Mouse (Mus musculus) myocyte (in vitro differentiated cells): ENCODE data around the gene Hist4h4. TPM values are rescaled to one million over a fixed set of nuclear protein-coding genes. Genes with fewer than 3 reads are reported as not detected.
"Not testable (repeated sequence)": the region's sequence is repeated elsewhere in the genome, so short reads cannot be mapped to it uniquely, and the experiment has no call there.

Experiments
- H3K27me3 ChIP-seq: one replicate; pipeline ENCODE4 v1.6.1; 2011; ENCODE audit not compliant: control insufficient read depth, insufficient read depth, insufficient read length
- H3K36me3 ChIP-seq: one replicate; pipeline ENCODE4 v1.6.1; 2011; ENCODE audit not compliant: control insufficient read depth, insufficient read depth
- H3K4me2 ChIP-seq: one replicate; pipeline ENCODE4 v1.6.1; 2011; ENCODE audit warnings: low read depth, control low read depth
- H3K4me3 ChIP-seq: one replicate; pipeline ENCODE4 v1.5.1; 2011; ENCODE audit warnings: mild to moderate bottlenecking, control low read depth, moderate library complexity
- H3K79me2 ChIP-seq: one replicate; pipeline ENCODE4 v1.6.1; 2011; ENCODE audit not compliant: control insufficient read depth, insufficient read depth
- H3ac ChIP-seq: one replicate; pipeline ENCODE4 v1.6.1; 2011; ENCODE audit not compliant: control insufficient read depth, insufficient read length
- CEBPB ChIP-seq: IDR thresholded peaks from 2 replicates; pipeline ENCODE4 v1.6.1; 2011; ENCODE audit warnings: mild to moderate bottlenecking, moderate library complexity; ENCODE audit not compliant: poor library complexity, insufficient read depth, severe bottlenecking
- E2F4 ChIP-seq: IDR thresholded peaks from one replicate; pipeline ENCODE4 v1.6.1; 2011; ENCODE audit warnings: mild to moderate bottlenecking, control low read depth, moderate library complexity; ENCODE audit not compliant: insufficient read depth
- MAX ChIP-seq: IDR thresholded peaks from one replicate; pipeline ENCODE4 v1.6.1; 2011; ENCODE audit warnings: low read depth, mild to moderate bottlenecking, control low read depth
- MYOD1 ChIP-seq, 3 experiments: IDR thresholded peaks; one replicate each; pipeline ENCODE4 v1.6.1; 2011; ENCODE audit warnings: control low read depth in 2 of 3, low read depth in 2 of 3, mild to moderate bottlenecking in 2 of 3, moderate library complexity in 1 of 3; ENCODE audit not compliant: insufficient read length in 2 of 3, control insufficient read depth in 1 of 3
- MYOG ChIP-seq, 3 experiments: IDR thresholded peaks; one replicate each; pipeline ENCODE4 v1.6.1; 2011; ENCODE audit warnings: control low read depth in 2 of 3, low read depth in 2 of 3, mild to moderate bottlenecking in 2 of 3; ENCODE audit not compliant: insufficient read length in 2 of 3, control insufficient read depth in 1 of 3, insufficient read depth in 1 of 3
- POLR2A ChIP-seq: IDR thresholded peaks from one replicate; pipeline ENCODE4 v1.6.1; 2011; ENCODE audit warnings: low read depth, mild to moderate bottlenecking, control low read depth, moderate library complexity; ENCODE audit not compliant: insufficient read length
- POLR2AphosphoS2 ChIP-seq: IDR thresholded peaks from one replicate; pipeline ENCODE4 v1.6.1; 2011; ENCODE audit warnings: low read depth, control low read depth; ENCODE audit not compliant: insufficient read length
- REST ChIP-seq: IDR thresholded peaks from one replicate; pipeline ENCODE4 v1.6.1; 2011; ENCODE audit warnings: mild to moderate bottlenecking, control low read depth, moderate library complexity; ENCODE audit not compliant: insufficient read depth, insufficient read length
- SRF ChIP-seq: IDR thresholded peaks from one replicate; pipeline ENCODE4 v1.6.1; 2011; ENCODE audit warnings: low read depth; ENCODE audit not compliant: control insufficient read depth, insufficient read length
- TCF12 ChIP-seq: IDR thresholded peaks from one replicate; pipeline ENCODE4 v1.6.1; 2011; ENCODE audit warnings: mild to moderate bottlenecking, control low read depth; ENCODE audit not compliant: poor library complexity, insufficient read depth, severe bottlenecking
- TCF3 ChIP-seq: IDR thresholded peaks from one replicate; pipeline ENCODE4 v1.6.1; 2011; ENCODE audit warnings: low read depth, control low read depth; ENCODE audit not compliant: insufficient read length
- USF1 ChIP-seq: IDR thresholded peaks from one replicate; pipeline ENCODE4 v1.6.1; 2011; ENCODE audit warnings: low read depth, mild to moderate bottlenecking, control low read depth, moderate library complexity
- polyA plus RNA-seq: library from polyadenylated mRNA; unstranded; fragments of >200 nt; fragmentation: generic; extraction: Trizol; gene quantifications from one replicate; pipeline ENCODE4 v1.2.1, GENCODE M21; 2012; ENCODE audit warnings: missing spikeins

Gene Hist4h4
- polyA plus RNA-seq, 1 experiment, result 0.31 TPM

DNA sequence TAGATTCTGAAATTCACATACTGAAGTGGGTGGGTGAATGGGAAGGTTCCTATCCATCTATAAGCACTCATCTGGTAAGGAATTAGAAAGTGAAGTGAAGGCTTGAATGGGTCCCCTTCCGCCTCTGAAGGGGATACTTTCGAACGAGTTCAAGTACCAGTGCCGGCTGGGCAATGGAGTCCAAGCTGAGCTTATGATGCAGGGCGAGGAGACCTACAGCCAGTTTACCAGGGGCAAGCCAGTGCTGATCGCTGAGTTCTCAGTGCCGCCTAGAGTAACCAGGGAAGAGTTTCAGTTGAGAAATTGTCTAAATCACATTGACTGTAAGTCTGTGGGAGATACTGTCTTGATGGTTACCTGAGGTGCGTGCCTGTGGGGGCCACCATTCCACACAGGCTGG, 3.5 kb downstream of the Hist4h4 start:
- H3K4me2 ChIP-seq, result no peak overlapping the region
- H3K79me2 ChIP-seq, result no peaks in the 10 kb centered on the region
- H3ac ChIP-seq, result no peak overlapping the region
- no peak overlapping the region for H3K4me3 ChIP-seq
- TF ChIP-seq TCF12 (no peak), MAX (no peak), CEBPB (no peak), MYOG (IDR thresholded peaks at IDR 0.05; ENCODE audit: control insufficient read depth in 1 of 3, insufficient read depth in 1 of 3, insufficient read length in 2 of 3, low read depth in 2 of 3) (no peak), TCF3 (no peak)
- no peaks in the 10 kb centered on the region for H3K36me3 ChIP-seq
- H3K27me3 ChIP-seq, result no peaks in the 10 kb centered on the region

DNA sequence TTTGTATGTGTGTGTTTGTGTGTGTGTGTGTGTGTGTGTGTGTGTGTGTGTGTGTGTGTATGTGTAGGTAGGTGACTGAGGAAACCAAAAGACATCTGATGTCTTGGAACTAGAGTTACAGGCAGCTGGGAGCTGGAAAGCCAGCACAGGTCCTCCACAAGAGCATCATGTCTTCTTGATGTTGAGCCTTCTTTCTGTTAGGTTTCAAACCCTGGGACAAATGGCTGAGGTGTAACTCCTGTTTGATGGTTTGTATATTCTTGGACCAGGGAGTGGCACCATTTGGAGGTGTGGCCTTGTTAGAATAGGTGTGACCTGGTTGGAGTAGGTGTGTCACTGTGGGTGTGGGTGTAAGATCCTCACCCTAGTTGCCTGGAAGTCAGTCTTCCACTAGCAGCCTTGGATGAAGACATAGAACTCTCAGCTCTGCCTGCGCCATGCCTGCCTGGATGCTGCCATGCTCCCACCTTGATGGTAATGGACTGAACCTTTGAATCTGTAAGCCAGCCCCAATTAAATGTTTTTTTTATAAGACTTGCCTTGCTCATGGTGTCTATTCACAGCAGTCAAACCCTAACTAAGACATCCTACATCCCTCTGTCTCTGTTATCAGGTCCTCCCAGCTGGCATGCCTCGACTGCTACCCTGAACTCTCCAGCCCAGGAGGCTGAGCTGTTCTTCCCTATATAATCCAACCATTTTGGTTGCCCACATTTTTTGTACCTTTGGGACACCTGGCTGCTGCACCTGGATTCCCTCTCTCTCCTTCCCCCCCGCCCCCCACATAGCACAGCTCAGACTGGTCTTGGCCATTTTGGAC, 6.1 kb downstream of the Hist4h4 start:
- not testable (repeated sequence) for H3K79me2 ChIP-seq, H3K36me3 ChIP-seq, H3K27me3 ChIP-seq, H3K4me3 ChIP-seq, H3K4me2 ChIP-seq, H3ac ChIP-seq

DNA sequence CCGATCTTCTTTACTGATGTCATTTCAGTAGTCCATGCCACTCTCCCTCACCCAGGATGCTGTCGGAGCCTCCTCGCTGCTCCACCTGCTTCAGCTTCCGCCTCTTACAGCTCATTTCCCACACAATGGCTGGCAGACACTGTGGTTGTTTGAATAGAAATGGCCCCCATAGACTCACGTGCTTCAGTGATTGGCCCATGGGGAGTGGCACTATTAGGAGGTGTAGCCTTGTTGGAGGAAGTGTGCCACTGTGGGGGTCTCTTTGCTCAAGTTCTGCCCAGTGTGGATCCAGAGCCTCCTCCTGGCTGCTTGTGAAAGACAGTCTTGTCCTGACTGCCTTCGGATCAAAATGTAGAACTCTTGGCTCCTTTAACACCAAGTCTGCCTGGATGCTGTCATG, 8.4 kb downstream of the Hist4h4 start:
- Histone ChIP-seq H3K4me2 (no peak overlapping the region), H3K36me3 (no peaks in the 10 kb centered on the region), H3K79me2 (no peaks in the 10 kb centered on the region), H3K4me3 (no peak overlapping the region), H3ac (no peak overlapping the region), H3K27me3 (no peaks in the 10 kb centered on the region)
- no peak for TF ChIP-seq MYOG (IDR thresholded peaks at IDR 0.05; ENCODE audit: control insufficient read depth in 1 of 3, insufficient read depth in 1 of 3, insufficient read length in 2 of 3, low read depth in 2 of 3)

DNA sequence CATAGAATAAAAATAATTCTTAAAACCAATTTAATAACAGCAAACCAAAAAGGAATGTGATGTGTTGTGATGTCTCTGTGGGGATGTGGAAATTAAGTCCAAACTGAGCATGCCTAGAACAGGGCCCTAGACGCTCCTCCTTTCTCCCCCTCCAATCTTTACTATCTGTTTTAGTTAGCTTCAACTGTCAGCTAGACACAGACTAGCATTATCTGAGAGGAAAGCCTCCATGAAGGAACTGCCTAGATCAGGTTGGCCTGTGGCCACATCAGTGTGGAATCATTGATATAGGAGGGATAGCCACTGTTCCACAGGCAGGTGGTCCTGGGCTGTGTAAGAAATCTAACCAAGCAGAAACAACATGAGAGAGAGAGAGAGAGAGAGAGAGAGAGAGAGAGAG, 9.1 kb downstream of the Hist4h4 start:
- H3K4me3 ChIP-seq, result no peak overlapping the region
- no peak for TF ChIP-seq CEBPB
- TF ChIP-seq USF1, result no peak

DNA sequence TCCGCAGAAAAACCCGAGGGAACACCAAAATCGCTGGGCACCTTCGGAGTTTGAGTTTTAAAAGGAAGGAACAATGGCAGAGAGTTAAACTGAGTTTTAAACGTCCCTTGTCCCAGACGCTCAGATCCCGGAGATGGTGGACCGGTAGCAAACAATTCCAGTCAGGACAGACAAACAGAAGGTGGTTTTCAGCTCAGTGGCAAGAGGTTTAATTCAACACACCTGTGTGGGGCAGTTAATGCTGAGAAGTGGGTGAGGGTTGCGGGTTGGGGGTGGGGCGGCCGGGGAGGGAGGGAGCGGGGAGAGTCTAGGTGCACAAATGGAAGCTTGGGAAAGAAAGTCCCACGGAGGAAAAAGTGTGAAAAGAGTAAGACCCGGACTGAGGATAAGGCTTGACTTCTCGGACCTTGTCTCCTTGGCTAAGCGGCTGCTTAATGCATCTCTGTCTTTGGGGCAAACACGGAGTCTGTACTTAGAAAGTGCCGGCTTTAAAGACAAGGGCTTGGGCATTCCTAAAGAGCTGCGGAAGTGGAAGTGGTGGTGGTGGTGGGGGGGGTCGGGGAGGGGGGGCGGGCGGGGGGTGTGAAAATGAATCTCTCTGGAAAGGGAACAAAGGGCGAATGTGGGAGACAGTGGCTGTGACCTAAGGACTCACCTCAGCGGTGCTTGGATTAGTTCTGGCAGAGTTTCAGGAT, 10.2 kb downstream of the Hist4h4 start:
- Histone ChIP-seq H3K27me3 (no peaks in the 10 kb centered on the region), H3ac (no peak overlapping the region), H3K4me2 (no peak overlapping the region), H3K4me3 (no peak overlapping the region), H3K79me2 (no peaks in the 10 kb centered on the region), H3K36me3 (no peaks in the 10 kb centered on the region)
- no peak for TF ChIP-seq REST
- no peak for TF ChIP-seq CEBPB
- TF ChIP-seq MYOG (IDR thresholded peaks at IDR 0.05; ENCODE audit: control insufficient read depth in 1 of 3, insufficient read depth in 1 of 3, insufficient read length in 2 of 3, low read depth in 2 of 3), result no peak
- no peak for TF ChIP-seq TCF12
- TF ChIP-seq SRF, result no peak
- TF ChIP-seq MAX, result no peak
- no peak for TF ChIP-seq MYOD1 (IDR thresholded peaks at IDR 0.05; ENCODE audit: control insufficient read depth in 1 of 3, insufficient read length in 2 of 3, low read depth in 2 of 3)
- no peak for TF ChIP-seq USF1
- no peak for TF ChIP-seq E2F4
- no peak for TF ChIP-seq POLR2A
- TF ChIP-seq POLR2AphosphoS2, result no peak
- no peak for TF ChIP-seq TCF3

More for the DNA sequence above, 9.1 kb downstream of the Hist4h4 start:
- H3K27me3 ChIP-seq, result no peaks in the 10 kb centered on the region
- no peaks in the 10 kb centered on the region for H3K79me2 ChIP-seq
- no peak overlapping the region for H3ac ChIP-seq
- H3K36me3 ChIP-seq, result no peaks in the 10 kb centered on the region
- H3K4me2 ChIP-seq, result no peak overlapping the region
